Mouse (Mus musculus): ENCODE results near the gene Olfr66. TPM values are rescaled to one million over a fixed set of nuclear protein-coding genes. Genes with fewer than 3 reads are reported as not detected.

Olfr66 gene
- polyA plus RNA-seq, 1 experiment from 2014 or later, result not detected

- H3K36me3 ChIP-seq, result no peaks in the 10 kb centered on the region
- H3K9ac ChIP-seq, result no peak overlapping the region
Observed at GRCm38 (mm10) chr7:103865716-103866115, 20.3 kb downstream of the Olfr66 start.

GRCm38 (mm10) chr7:103861531-103861930 lies 24.5 kb downstream of the Olfr66 start:
- WGBS, result 84% methylated on average over 3 of the region's 3 CpGs
- no peaks in the 10 kb centered on the region for H3K27me3 ChIP-seq
- ATAC-seq (ENCODE audit: insufficient number of reproducible peaks, low FRiP score, low TSS enrichment, low read depth), result no peak

More at GRCm38 (mm10) chr7:103865716-103866115, 20.3 kb downstream of the Olfr66 start:
- H3K9me3 ChIP-seq (replicated peaks), result no peaks in the 10 kb centered on the region
- no peaks in the 10 kb centered on the region for H3K4me1 ChIP-seq
- H3K4me3 ChIP-seq (replicated peaks), result no peak overlapping the region
- H3K27me3 ChIP-seq, result no peaks in the 10 kb centered on the region
- no peak overlapping the region for H3K27ac ChIP-seq (replicated peaks)
- H3K4me2 ChIP-seq (replicated peaks), result no peak overlapping the region
- ATAC-seq (ENCODE audit: insufficient number of reproducible peaks, low FRiP score, low TSS enrichment, low read depth), result no peak

GRCm38 (mm10) chr7:103860855-103861254 lies 25.2 kb downstream of the Olfr66 start:
- no peaks in the 10 kb centered on the region for H3K36me3 ChIP-seq
- no peak overlapping the region for H3K4me2 ChIP-seq (replicated peaks)
- no peak overlapping the region for H3K27ac ChIP-seq (replicated peaks)
- no peak overlapping the region for H3K4me3 ChIP-seq (replicated peaks)
- H3K9ac ChIP-seq, result no peak overlapping the region
- H3K27me3 ChIP-seq, result no peaks in the 10 kb centered on the region
- no peaks in the 10 kb centered on the region for H3K4me1 ChIP-seq
- no peak for ATAC-seq (ENCODE audit: insufficient number of reproducible peaks, low FRiP score, low TSS enrichment, low read depth)
- WGBS, result 49% methylated on average over 1 of the region's 1 CpGs
- H3K9me3 ChIP-seq (replicated peaks), result no peaks in the 10 kb centered on the region

More at GRCm38 (mm10) chr7:103861531-103861930, 24.5 kb downstream of the Olfr66 start:
- Histone ChIP-seq H3K4me3 (replicated peaks) (no peak overlapping the region), H3K9ac (no peak overlapping the region), H3K4me1 (no peaks in the 10 kb centered on the region), H3K36me3 (no peaks in the 10 kb centered on the region), H3K9me3 (replicated peaks) (no peaks in the 10 kb centered on the region), H3K4me2 (replicated peaks) (no peak overlapping the region), H3K27ac (replicated peaks) (no peak overlapping the region)

GRCm38 (mm10) chr7:103859076-103859475 lies 27.0 kb downstream of the Olfr66 start:
- Histone ChIP-seq H3K9ac (no peak overlapping the region), H3K4me3 (replicated peaks) (no peak overlapping the region), H3K9me3 (replicated peaks) (no peaks in the 10 kb centered on the region), H3K4me1 (no peaks in the 10 kb centered on the region), H3K4me2 (replicated peaks) (no peak overlapping the region), H3K27ac (replicated peaks) (no peak overlapping the region), H3K27me3 (no peaks in the 10 kb centered on the region), H3K36me3 (no peaks in the 10 kb centered on the region)
- WGBS, result 54% methylated on average over 2 of the region's 2 CpGs
- ATAC-seq (ENCODE audit: insufficient number of reproducible peaks, low FRiP score, low TSS enrichment, low read depth), result no peak

- H3K27ac ChIP-seq (replicated peaks), result no peak overlapping the region
- no peak overlapping the region for H3K9ac ChIP-seq
- H3K4me2 ChIP-seq (replicated peaks), result no peak overlapping the region
- H3K9me3 ChIP-seq (replicated peaks), result no peaks in the 10 kb centered on the region
- no peaks in the 10 kb centered on the region for H3K4me1 ChIP-seq
- H3K36me3 ChIP-seq, result no peaks in the 10 kb centered on the region
- no peak overlapping the region for H3K4me3 ChIP-seq (replicated peaks)
- no peaks in the 10 kb centered on the region for H3K27me3 ChIP-seq
- ATAC-seq (ENCODE audit: insufficient number of reproducible peaks, low FRiP score, low TSS enrichment, low read depth), result no peak
- WGBS, result 58% methylated on average over 1 of the region's 1 CpGs
Observed at GRCm38 (mm10) chr7:103854669-103855068, 31.4 kb downstream of the Olfr66 start.

- Histone ChIP-seq H3K27ac (replicated peaks) (no peak within 1 kb of the TSS), H3K4me1 (no peaks in the 10 kb centered on the region), H3K9ac (no peak within 1 kb of the TSS), H3K4me2 (replicated peaks) (no peak within 1 kb of the TSS), H3K36me3 (no peaks in the 10 kb centered on the region), H3K9me3 (replicated peaks) (no peaks in the 10 kb centered on the region), H3K4me3 (replicated peaks) (no peak within 1 kb of the TSS), H3K27me3 (no peaks in the 10 kb centered on the region)
- no peak for ATAC-seq (ENCODE audit: insufficient number of reproducible peaks, low FRiP score, low TSS enrichment, low read depth)
- 59% methylated on average over 2 of the region's 2 CpGs for WGBS
Observed at GRCm38 (mm10) chr7:103853090-103853489, 33.0 kb downstream of the Olfr66 start, which contains the start of gene Hbb-y. Hbb-y (minus strand) TSS chr7:103853216.

- Histone ChIP-seq H3K4me3 (replicated peaks) (no peak overlapping the region), H3K27me3 (no peaks in the 10 kb centered on the region)
Observed at GRCm38 (mm10) chr7:103844525-103845325, 41.3 kb downstream of the Olfr66 start.

GRCm38 (mm10) chr7:103843034-103843433 lies 43.0 kb downstream of the Olfr66 start, which contains the start of gene Hbb-bh1:
Hbb-bh1 (minus strand) TSS chr7:103843164.
- ATAC-seq (ENCODE audit: insufficient number of reproducible peaks, low FRiP score, low TSS enrichment, low read depth), result no peak
- no peaks in the 10 kb centered on the region for H3K27me3 ChIP-seq
- no peaks in the 10 kb centered on the region for H3K4me1 ChIP-seq
- no peaks in the 10 kb centered on the region for H3K36me3 ChIP-seq
- H3K4me3 ChIP-seq (replicated peaks), result no peak within 1 kb of the TSS
- no peak within 1 kb of the TSS for H3K4me2 ChIP-seq (replicated peaks)
- no peaks in the 10 kb centered on the region for H3K9me3 ChIP-seq (replicated peaks)
- H3K27ac ChIP-seq (replicated peaks), result no peak within 1 kb of the TSS
- 75% methylated on average over 2 of the region's 2 CpGs for WGBS
- no peak within 1 kb of the TSS for H3K9ac ChIP-seq

More at GRCm38 (mm10) chr7:103844525-103845325, 41.3 kb downstream of the Olfr66 start:
- Histone ChIP-seq H3K36me3 (no peaks in the 10 kb centered on the region), H3K4me1 (no peaks in the 10 kb centered on the region), H3K27ac (replicated peaks) (no peak overlapping the region), H3K4me2 (replicated peaks) (no peak overlapping the region), H3K9me3 (replicated peaks) (no peaks in the 10 kb centered on the region), H3K9ac (no peak overlapping the region)
- WGBS, result 45% methylated on average over 2 of the region's 2 CpGs
- no peak for ATAC-seq (ENCODE audit: insufficient number of reproducible peaks, low FRiP score, low TSS enrichment, low read depth)

GRCm38 (mm10) chr7:103840268-103840667 lies 45.8 kb downstream of the Olfr66 start, which contains the start of gene Hbb-bh2:
Hbb-bh2 (minus strand) TSS chr7:103840520.
- H3K36me3 ChIP-seq, result no peaks in the 10 kb centered on the region
- H3K4me2 ChIP-seq (replicated peaks), result no peak within 1 kb of the TSS
- no peaks in the 10 kb centered on the region for H3K27me3 ChIP-seq
- H3K9me3 ChIP-seq (replicated peaks), result no peaks in the 10 kb centered on the region
- H3K4me3 ChIP-seq (replicated peaks), result no peak within 1 kb of the TSS
- H3K9ac ChIP-seq, result no peak within 1 kb of the TSS
- ATAC-seq (ENCODE audit: insufficient number of reproducible peaks, low FRiP score, low TSS enrichment, low read depth), result no peak
- no peaks in the 10 kb centered on the region for H3K4me1 ChIP-seq
- no peak within 1 kb of the TSS for H3K27ac ChIP-seq (replicated peaks)
- WGBS, result 65% methylated on average over 3 of the region's 3 CpGs

Other genes starting within 250 kb of the Olfr66 start
- 0.29 and 0.68 TPM in 2 replicates for gene Olfr622, start 243.6 kb downstream of the Olfr66 start, polyA plus RNA-seq (2015; fragmentation: Nextera tagmentation; extraction: Ambion mirVana)
- gene Olfr623, start 222.6 kb downstream of the Olfr66 start, polyA plus RNA-seq (2015; fragmentation: Nextera tagmentation; extraction: Ambion mirVana), result not detected in 2 replicates
- gene Olfr624, start 215.1 kb downstream of the Olfr66 start, polyA plus RNA-seq (2015; fragmentation: Nextera tagmentation; extraction: Ambion mirVana), result 0.04 and 0.07 TPM in 2 replicates
- not detected in 2 replicates for gene Olfr625-ps1, start 203.5 kb downstream of the Olfr66 start, polyA plus RNA-seq (2015; fragmentation: Nextera tagmentation; extraction: Ambion mirVana)
- 0.17 TPM in 1 of 2 replicates, not detected in the other for gene Olfr243, start 171.6 kb downstream of the Olfr66 start, polyA plus RNA-seq (2015; fragmentation: Nextera tagmentation; extraction: Ambion mirVana)
- not detected in 2 replicates for gene Olfr628, start 155.9 kb downstream of the Olfr66 start, polyA plus RNA-seq (2015; fragmentation: Nextera tagmentation; extraction: Ambion mirVana)
- gene Olfr629, start 141.3 kb downstream of the Olfr66 start, polyA plus RNA-seq (2015; fragmentation: Nextera tagmentation; extraction: Ambion mirVana), result 0.09 TPM in 1 of 2 replicates, not detected in the other
- gene Olfr630, start 128.9 kb downstream of the Olfr66 start, polyA plus RNA-seq (2015; fragmentation: Nextera tagmentation; extraction: Ambion mirVana), result not detected in 2 replicates
- gene Olfr69, start 114.7 kb downstream of the Olfr66 start, polyA plus RNA-seq (2015; fragmentation: Nextera tagmentation; extraction: Ambion mirVana), result 0.25 and 0.43 TPM in 2 replicates
- gene Olfr68, start 106.6 kb downstream of the Olfr66 start, polyA plus RNA-seq (2015; fragmentation: Nextera tagmentation; extraction: Ambion mirVana), result 0.12 TPM in 1 of 2 replicates, not detected in the other
- not detected in 2 replicates for gene Olfr67, start 94.4 kb downstream of the Olfr66 start, polyA plus RNA-seq (2015; fragmentation: Nextera tagmentation; extraction: Ambion mirVana)
- 2,578 and 3,288 TPM in 2 replicates for gene Hbb-bt, start 72.3 kb downstream of the Olfr66 start, polyA plus RNA-seq (2015; fragmentation: Nextera tagmentation; extraction: Ambion mirVana)
- 7,493 and 10,028 TPM in 2 replicates for gene Hbb-bs, start 58.2 kb downstream of the Olfr66 start, polyA plus RNA-seq (2015; fragmentation: Nextera tagmentation; extraction: Ambion mirVana)
- not detected in 2 replicates for gene Hbb-bh2, start 45.7 kb downstream of the Olfr66 start, polyA plus RNA-seq (2015; fragmentation: Nextera tagmentation; extraction: Ambion mirVana)
- 3.0 and 4.7 TPM in 2 replicates for gene Hbb-bh1, start 43.1 kb downstream of the Olfr66 start, polyA plus RNA-seq (2015; fragmentation: Nextera tagmentation; extraction: Ambion mirVana)
- 296 and 441 TPM in 2 replicates for gene Hbb-y, start 33.0 kb downstream of the Olfr66 start, polyA plus RNA-seq (2015; fragmentation: Nextera tagmentation; extraction: Ambion mirVana)
- gene Olfr64, start 8.2 kb upstream of the Olfr66 start, polyA plus RNA-seq (2015; fragmentation: Nextera tagmentation; extraction: Ambion mirVana), result 0.04 and 0.11 TPM in 2 replicates
- 0.34 and 0.51 TPM in 2 replicates for gene Olfr65, start 17.2 kb upstream of the Olfr66 start, polyA plus RNA-seq (2015; fragmentation: Nextera tagmentation; extraction: Ambion mirVana)
- not detected in 2 replicates for gene Olfr631, start 42.6 kb upstream of the Olfr66 start, polyA plus RNA-seq (2015; fragmentation: Nextera tagmentation; extraction: Ambion mirVana)
- gene Olfr632, start 48.1 kb upstream of the Olfr66 start, polyA plus RNA-seq (2015; fragmentation: Nextera tagmentation; extraction: Ambion mirVana), result not detected in 2 replicates
- not detected in 2 replicates for gene Olfr633, start 58.2 kb upstream of the Olfr66 start, polyA plus RNA-seq (2015; fragmentation: Nextera tagmentation; extraction: Ambion mirVana)
- gene Olfr635, start 84.9 kb upstream of the Olfr66 start, polyA plus RNA-seq (2015; fragmentation: Nextera tagmentation; extraction: Ambion mirVana), result 0.07 TPM in 2 replicates
- gene Olfr638, start 112.5 kb upstream of the Olfr66 start, polyA plus RNA-seq (2015; fragmentation: Nextera tagmentation; extraction: Ambion mirVana), result not detected in 2 replicates
- gene Olfr639, start 131.1 kb upstream of the Olfr66 start, polyA plus RNA-seq (2015; fragmentation: Nextera tagmentation; extraction: Ambion mirVana), result 0.05 TPM in 2 replicates
- 0.45 and 0.84 TPM in 2 replicates for gene Olfr640, start 139.3 kb upstream of the Olfr66 start, polyA plus RNA-seq (2015; fragmentation: Nextera tagmentation; extraction: Ambion mirVana)
- gene Olfr641, start 149.2 kb upstream of the Olfr66 start, polyA plus RNA-seq (2015; fragmentation: Nextera tagmentation; extraction: Ambion mirVana), result 0.12 and 0.23 TPM in 2 replicates
- 0.08 TPM in 1 of 2 replicates, not detected in the other for gene Olfr642, start 166.4 kb upstream of the Olfr66 start, polyA plus RNA-seq (2015; fragmentation: Nextera tagmentation; extraction: Ambion mirVana)
- 0.03 and 0.12 TPM in 2 replicates for gene 4930516K23Rik, start 175.2 kb upstream of the Olfr66 start, polyA plus RNA-seq (2015; fragmentation: Nextera tagmentation; extraction: Ambion mirVana)
- 0.13 and 0.32 TPM in 2 replicates for gene Olfr644, start 185.6 kb upstream of the Olfr66 start, polyA plus RNA-seq (2015; fragmentation: Nextera tagmentation; extraction: Ambion mirVana)
- 0.04 and 0.24 TPM in 2 replicates for gene Olfr645, start 199.2 kb upstream of the Olfr66 start, polyA plus RNA-seq (2015; fragmentation: Nextera tagmentation; extraction: Ambion mirVana)
- 0.22 TPM in 1 of 2 replicates, not detected in the other for gene Olfr646, start 218.6 kb upstream of the Olfr66 start, polyA plus RNA-seq (2015; fragmentation: Nextera tagmentation; extraction: Ambion mirVana)
- gene Ubqln5, start 243.6 kb upstream of the Olfr66 start, polyA plus RNA-seq (2015; fragmentation: Nextera tagmentation; extraction: Ambion mirVana), result not detected in 2 replicates

Data from embryonic facial prominence, embryonic 15.5 days (tissue).